11 mouse cellular contexts compared by ENCODE assay signal in genomic region chr5:139370336-139370735, GRCm38 (mm10). TPM values are rescaled to one million over a fixed set of nuclear protein-coding genes. Genes with fewer than 3 reads are reported as not detected.
DNase-seq lines count a peak whose midpoint lies in the region; ATAC-seq and TF ChIP-seq lines count a peak whose summit lies in the region.
"Had no signal": no experiment of that assay in that cellular context is flagged by ENCODE, and none has a peak within 500 bp of the region (broad histone marks: within the 10 kb centered on the region; RNA-seq: fewer than 3 reads in every experiment).

No protein-coding gene starts in this region.

- no peak overlapping the region for H3K4me2 ChIP-seq in hindbrain, embryonic 16.5 days (ENCODE audit: low read length)
- no peak overlapping the region for H3K4me2 ChIP-seq in hindbrain, embryonic 11.5 days (replicated peaks; ENCODE audit: low read depth, low read length)
- H3K4me2 ChIP-seq in limb, embryonic 14.5 days (replicated peaks; ENCODE audit: low read depth, low read length, severe bottlenecking) = no peak overlapping the region

- 89% methylated on average over 6 of the region's 6 CpGs for WGBS in hindbrain, embryonic 16.5 days
- WGBS in hindbrain, embryonic 11.5 days = 83% methylated on average over 6 of the region's 6 CpGs
- WGBS in spleen, adult 2 months = 89% methylated on average over 6 of the region's 6 CpGs
- WGBS in limb, embryonic 14.5 days = 85% methylated on average over 6 of the region's 6 CpGs

- no peaks in the 10 kb centered on the region for H3K36me3 ChIP-seq in hindbrain, embryonic 16.5 days (ENCODE audit: control insufficient read depth, insufficient read depth, low read length)
- no peaks in the 10 kb centered on the region for H3K36me3 ChIP-seq in hindbrain, embryonic 11.5 days (ENCODE audit: control insufficient read depth, insufficient read depth, low read length)
- H3K36me3 ChIP-seq in spleen, adult 2 months (ENCODE audit: control insufficient read depth, insufficient read depth, low read length) = no peaks in the 10 kb centered on the region
- H3K36me3 ChIP-seq in limb, embryonic 14.5 days (ENCODE audit: control insufficient read depth, insufficient read depth, low read length) = no peaks in the 10 kb centered on the region

- no peaks in the 10 kb centered on the region for H3K9me3 ChIP-seq in hindbrain, embryonic 16.5 days (ENCODE audit: control insufficient read depth, low read length)
- H3K9me3 ChIP-seq in hindbrain, embryonic 11.5 days (ENCODE audit: control insufficient read depth, low read length) = no peaks in the 10 kb centered on the region
- no peaks in the 10 kb centered on the region for H3K9me3 ChIP-seq in limb, embryonic 14.5 days (ENCODE audit: control insufficient read depth, low read length)

- H3K27me3 ChIP-seq in hindbrain, embryonic 16.5 days (replicated peaks; ENCODE audit: control insufficient read depth, insufficient read depth, low read length) = no peaks in the 10 kb centered on the region
- no peaks in the 10 kb centered on the region for H3K27me3 ChIP-seq in hindbrain, embryonic 11.5 days (ENCODE audit: control insufficient read depth, insufficient read depth, low read length)
- H3K27me3 ChIP-seq in spleen, adult 2 months (ENCODE audit: control insufficient read depth, insufficient read depth, low read length) = no peaks in the 10 kb centered on the region
- no peaks in the 10 kb centered on the region for H3K27me3 ChIP-seq in limb, embryonic 14.5 days (ENCODE audit: control insufficient read depth, insufficient read depth, low read length)

- no peak for TF ChIP-seq CTCF in spleen, adult 2 months (IDR thresholded peaks at IDR 0.05; ENCODE audit: extremely low read depth, insufficient read depth, insufficient read length, insufficient replicate concordance)

- no peak for ATAC-seq in hindbrain, embryonic 16.5 days
- ATAC-seq in hindbrain, embryonic 11.5 days (ENCODE audit: low FRiP score) = no peak
- no peak for ATAC-seq in limb, embryonic 14.5 days (ENCODE audit: low FRiP score, low read depth)

- H3K4me3 ChIP-seq in hindbrain, embryonic 16.5 days (ENCODE audit: low read length) = no peak overlapping the region
- H3K4me3 ChIP-seq in hindbrain, embryonic 11.5 days (ENCODE audit: low read depth, low read length) = no peak overlapping the region
- no peak overlapping the region for H3K4me3 ChIP-seq in spleen, adult 2 months (ENCODE audit: extremely low read depth, insufficient read depth, insufficient read length)
- no peak overlapping the region for H3K4me3 ChIP-seq in limb, embryonic 14.5 days (replicated peaks; ENCODE audit: low read length)

- no peak for DNase-seq in hindbrain, embryonic 11.5 days (ENCODE audit: low spot score)
- DNase-seq in spleen, adult 2 months (ENCODE audit: low read depth in 1 of 2, low spot score in 2 of 2) = no peak
- no peak for DNase-seq in spleen, adult 12 weeks (ENCODE audit: low spot score)
- no peak for DNase-seq in limb, embryonic 14.5 days (ENCODE audit: low spot score)
- DNase-seq in frontal cortex, adult 2 months (ENCODE audit: extremely low spot score in 1 of 2, low spot score in 1 of 2) = no peak
- no peak for DNase-seq in gastrocnemius, adult 8-10 months (ENCODE audit: low spot score in 2 of 2)
- DNase-seq: cerebellum, adult 11-12 months; gastrocnemius, postnatal 36 days; lung, postnatal 10 days had no signal

- no peak overlapping the region for H3K27ac ChIP-seq in hindbrain, embryonic 16.5 days (ENCODE audit: low read depth, low read length)
- H3K27ac ChIP-seq in hindbrain, embryonic 11.5 days (ENCODE audit: low read depth, low read length) = no peak overlapping the region
- peak overlapping the region; percentile 10; the same call in 1 of the 2 replicates for H3K27ac ChIP-seq in spleen, adult 2 months (ENCODE audit: insufficient read depth, low read length)
- H3K27ac ChIP-seq in limb, embryonic 14.5 days (replicated peaks; ENCODE audit: low read depth, low read length) = no peak overlapping the region

- peaks cover 18% of the 10 kb centered on the region for H3K4me1 ChIP-seq in hindbrain, embryonic 16.5 days (ENCODE audit: control insufficient read depth, insufficient read depth, low read depth, low read length)
- peaks cover 4% of the 10 kb centered on the region; the same call in 1 of the 2 replicates for H3K4me1 ChIP-seq in hindbrain, embryonic 11.5 days (replicated peaks; ENCODE audit: control insufficient read depth, insufficient read depth, low read length)
- peaks cover 43% of the 10 kb centered on the region for H3K4me1 ChIP-seq in spleen, adult 2 months (ENCODE audit: control insufficient read depth, insufficient read depth, insufficient read length)
- H3K4me1 ChIP-seq in limb, embryonic 14.5 days (ENCODE audit: control insufficient read depth, insufficient read depth, low read length) = peaks cover 18% of the 10 kb centered on the region

- no peak for TF ChIP-seq POLR2A in spleen, adult 2 months (IDR thresholded peaks at IDR 0.05; ENCODE audit: low read depth, low read length)
- TF ChIP-seq POLR2A in limb, embryonic 14.5 days (IDR thresholded peaks at IDR 0.05; ENCODE audit: borderline replicate concordance, extremely low read depth, insufficient read depth, insufficient read length) = no peak

- H3K9ac ChIP-seq in hindbrain, embryonic 16.5 days (ENCODE audit: low read depth, low read length) = peak overlapping the region; percentile 43
- H3K9ac ChIP-seq in hindbrain, embryonic 11.5 days (ENCODE audit: low read depth, low read length) = no peak overlapping the region
- H3K9ac ChIP-seq in limb, embryonic 14.5 days (ENCODE audit: low read depth, low read length, severe bottlenecking) = 0 out of 2 replicates have a peak overlapping the region, but pooled peaks have one; percentile 31

RNA-seq across cellular contexts. Expression of gene Gpr146, which starts 7.2 kb away (rescaled TPM):
- 3.1 and 4.0 TPM in 2 replicates for polyA plus RNA-seq in hindbrain, embryonic 16.5 days (2015; fragmentation: Nextera tagmentation; extraction: Ambion mirVana)
- polyA plus RNA-seq in hindbrain, embryonic 11.5 days (2014; fragmentation: Nextera tagmentation; extraction: Ambion mirVana) = 1.8 TPM in 2 replicates
- polyA plus RNA-seq in spleen, adult 2 months (2012; rRNA removed) = 32.2 and 36.3 TPM in 2 replicates
- 1.9 and 2.4 TPM in 2 replicates for polyA plus RNA-seq in limb, embryonic 14.5 days (2012; rRNA removed)
- 2.3 and 2.5 TPM in 2 replicates for polyA plus RNA-seq in limb, embryonic 14.5 days (2014; fragmentation: Nextera tagmentation; extraction: Ambion mirVana)
- 12.0 and 15.2 TPM in 2 replicates for polyA plus RNA-seq in frontal cortex, adult 2 months (2012; rRNA removed)
- 10 to 100 TPM; 20.9 to 28.6 (median 25.4) TPM for total RNA-seq in gastrocnemius, adult 8-10 months (2022)

RNA-seq across cellular contexts. Expression of gene Cyp2w1, which starts 17.9 kb away (rescaled TPM):
- not detected in 2 replicates for polyA plus RNA-seq in hindbrain, embryonic 16.5 days (2015; fragmentation: Nextera tagmentation; extraction: Ambion mirVana)
- not detected in 2 replicates for polyA plus RNA-seq in hindbrain, embryonic 11.5 days (2014; fragmentation: Nextera tagmentation; extraction: Ambion mirVana)
- polyA plus RNA-seq in spleen, adult 2 months (2012; rRNA removed) = not detected in 2 replicates
- 29.3 and 36.2 TPM in 2 replicates for polyA plus RNA-seq in limb, embryonic 14.5 days (2012; rRNA removed)
- polyA plus RNA-seq in limb, embryonic 14.5 days (2014; fragmentation: Nextera tagmentation; extraction: Ambion mirVana) = 19.6 and 20.7 TPM in 2 replicates
- polyA plus RNA-seq in frontal cortex, adult 2 months (2012; rRNA removed) = not detected in 2 replicates
- not detected for total RNA-seq in gastrocnemius, adult 8-10 months (2022)
- total RNA-seq: gastrocnemius, postnatal 36 days had no signal

RNA-seq across cellular contexts. Expression of gene Cox19, which starts 19.1 kb away (rescaled TPM):
- polyA plus RNA-seq in hindbrain, embryonic 16.5 days (2015; fragmentation: Nextera tagmentation; extraction: Ambion mirVana) = 95.1 and 98.6 TPM in 2 replicates
- 127 and 129 TPM in 2 replicates for polyA plus RNA-seq in hindbrain, embryonic 11.5 days (2014; fragmentation: Nextera tagmentation; extraction: Ambion mirVana)
- polyA plus RNA-seq in spleen, adult 2 months (2012; rRNA removed) = 27.2 and 36.2 TPM in 2 replicates
- polyA plus RNA-seq in limb, embryonic 14.5 days (2012; rRNA removed) = 77.8 and 90.6 TPM in 2 replicates
- polyA plus RNA-seq in limb, embryonic 14.5 days (2014; fragmentation: Nextera tagmentation; extraction: Ambion mirVana) = 108 and 111 TPM in 2 replicates
- polyA plus RNA-seq in frontal cortex, adult 2 months (2012; rRNA removed) = 93.5 and 97.3 TPM in 2 replicates
- total RNA-seq in gastrocnemius, adult 8-10 months (2022) = 10 to 100 TPM; 46.5 to 60.3 (median 57.4) TPM

RNA-seq across cellular contexts. Expression of gene C130050O18Rik, which starts 34.7 kb away (rescaled TPM):
- 0.26 and 0.64 TPM in 2 replicates for polyA plus RNA-seq in hindbrain, embryonic 16.5 days (2015; fragmentation: Nextera tagmentation; extraction: Ambion mirVana)
- polyA plus RNA-seq in hindbrain, embryonic 11.5 days (2014; fragmentation: Nextera tagmentation; extraction: Ambion mirVana) = 0.11 and 0.32 TPM in 2 replicates
- 8.1 and 11.9 TPM in 2 replicates for polyA plus RNA-seq in spleen, adult 2 months (2012; rRNA removed)
- 9.1 and 10.6 TPM in 2 replicates for polyA plus RNA-seq in limb, embryonic 14.5 days (2012; rRNA removed)
- 6.4 and 7.5 TPM in 2 replicates for polyA plus RNA-seq in limb, embryonic 14.5 days (2014; fragmentation: Nextera tagmentation; extraction: Ambion mirVana)
- polyA plus RNA-seq in frontal cortex, adult 2 months (2012; rRNA removed) = 0.42 and 0.44 TPM in 2 replicates
- total RNA-seq in gastrocnemius, adult 8-10 months (2022) = under 1 TPM in 2 of 4 experiments, not detected in 2; 0.15 to 0.27 TPM
- polyA plus RNA-seq: erythroblast, embryonic 14.5 days had no signal

RNA-seq across cellular contexts. Expression of gene Adap1, which starts 44.9 kb away (rescaled TPM):
- 57.5 and 66.5 TPM in 2 replicates for polyA plus RNA-seq in hindbrain, embryonic 16.5 days (2015; fragmentation: Nextera tagmentation; extraction: Ambion mirVana)
- 2.1 and 4.0 TPM in 2 replicates for polyA plus RNA-seq in hindbrain, embryonic 11.5 days (2014; fragmentation: Nextera tagmentation; extraction: Ambion mirVana)
- 23.2 and 29.5 TPM in 2 replicates for polyA plus RNA-seq in spleen, adult 2 months (2012; rRNA removed)
- 2.5 and 2.9 TPM in 2 replicates for polyA plus RNA-seq in limb, embryonic 14.5 days (2012; rRNA removed)
- 1.7 and 2.7 TPM in 2 replicates for polyA plus RNA-seq in limb, embryonic 14.5 days (2014; fragmentation: Nextera tagmentation; extraction: Ambion mirVana)
- 178 and 201 TPM in 2 replicates for polyA plus RNA-seq in frontal cortex, adult 2 months (2012; rRNA removed)
- 1 to 10 TPM in 1 of 4 experiments, under 1 TPM in 3; 0.44 to 2.0 (median 0.64) TPM for total RNA-seq in gastrocnemius, adult 8-10 months (2022)

Comparison
In these comparisons a context has a peak if more than half of its experiments do, and no peak if none do; other contexts are left out.
1. RNA of gene Cyp2w1, which starts 17.9 kb away (polyA plus RNA-seq): 19.6 to 36.2 TPM in limb, embryonic 14.5 days; not detected in hindbrain, embryonic 11.5 days, not detected in hindbrain, embryonic 16.5 days, not detected in spleen, adult 2 months and not detected in frontal cortex, adult 2 months; every median in the first group is over 10 times any median in the second.